Mouse (Mus musculus) ES-E14 (cell line): ENCODE results near the gene Rag2. TPM values are rescaled to one million over a fixed set of nuclear protein-coding genes. Genes with fewer than 3 reads are reported as not detected.

ENCODE experiments used
- DNase-seq: peaks from one replicate; pipeline ENCODE4 v3.0.0-alpha.2; 2013; ENCODE audit warnings: low read depth, low spot score
- H3K27ac ChIP-seq: 2 replicates; pipeline ENCODE4 v1.5.1; 2012; ENCODE audit warnings: low read depth, mild to moderate bottlenecking, low read length, moderate library complexity, mixed read lengths; ENCODE audit not compliant: poor library complexity, insufficient read depth, severe bottlenecking
- H3K36me3 ChIP-seq: 2 replicates; pipeline ENCODE4 v1.6.1; 2012; ENCODE audit warnings: mild to moderate bottlenecking, low read length, moderate library complexity, mixed read lengths; ENCODE audit not compliant: control insufficient read depth, poor library complexity, insufficient read depth, severe bottlenecking
- H3K4me1 ChIP-seq, 2 experiments: fragments of 150-350 bp in 1 of 2; sonication (generic) in 1 of 2; 2 replicates each; pipeline ENCODE4 v1.6.1; 2012; ENCODE audit warnings: low read length in 2 of 2, mild to moderate bottlenecking in 1 of 2, mixed read lengths in 1 of 2; ENCODE audit not compliant: control insufficient read depth in 2 of 2, insufficient read depth in 2 of 2, poor library complexity in 1 of 2
- H3K4me3 ChIP-seq, 2 experiments: fragments of 150-350 bp in 1 of 2; sonication (generic) in 1 of 2; 2 replicates each; pipeline ENCODE4 v1.5.1; 2012; ENCODE audit warnings: low read length in 2 of 2, low read depth in 1 of 2, mild to moderate bottlenecking in 1 of 2, mixed read lengths in 1 of 2; ENCODE audit not compliant: insufficient read depth in 1 of 2, poor library complexity in 1 of 2, severe bottlenecking in 1 of 2
- H3K9ac ChIP-seq: 2 replicates; pipeline ENCODE4 v1.6.1; 2012; ENCODE audit warnings: low read depth, mild to moderate bottlenecking, low read length, mixed read lengths; ENCODE audit not compliant: poor library complexity, insufficient read depth, severe bottlenecking
- H3K9me3 ChIP-seq: fragments of 150-350 bp; sonication (generic); 2 replicates; pipeline ENCODE4 v1.6.1; 2012; ENCODE audit warnings: low read depth, mild to moderate bottlenecking, low read length; ENCODE audit not compliant: control insufficient read depth, insufficient read depth
- CHD2 ChIP-seq: IDR thresholded peaks from 2 replicates; pipeline ENCODE4 v1.6.1; 2014; ENCODE audit warnings: mild to moderate bottlenecking, low read depth, low read length, inconsistent platforms
- HCFC1 ChIP-seq: IDR thresholded peaks from 2 replicates; pipeline ENCODE4 v1.6.1; 2012; ENCODE audit warnings: low read length, inconsistent platforms, borderline replicate concordance; ENCODE audit not compliant: insufficient read depth
- MAFK ChIP-seq: IDR thresholded peaks from 2 replicates; pipeline ENCODE4 v1.6.1; 2014; ENCODE audit warnings: mild to moderate bottlenecking, low read depth, low read length, inconsistent platforms; ENCODE audit not compliant: insufficient read depth
- ZC3H11A ChIP-seq: IDR thresholded peaks from 2 replicates; pipeline ENCODE4 v1.6.1; 2012; ENCODE audit warnings: low read depth, mild to moderate bottlenecking, inconsistent platforms, low read length, borderline replicate concordance
- ZNF384 ChIP-seq: IDR thresholded peaks from 2 replicates; pipeline ENCODE4 v1.6.1; 2012; ENCODE audit warnings: low read depth, low read length, inconsistent platforms
- in situ Hi-C, 2 experiments: fragments of 600-800 bp; cut with MboI; formaldehyde crosslinking; loops; one replicate each; pipeline ENCODE4 v1.15.1; 2025; ENCODE audit warnings: low sequenced_read_pairs in 2 of 2, inconsistent platforms in 1 of 2; ENCODE audit not compliant: unreplicated experiment in 2 of 2
- total RNA-seq: library from RNA; depleted of rRNA; stranded (reverse); fragments of 300-350 nt; gene quantifications from 2 replicates; pipeline ENCODE4 v1.2.3, GENCODE M21; 2012

Gene Rag2
- total RNA-seq, 1 experiment: not detected

DNA sequence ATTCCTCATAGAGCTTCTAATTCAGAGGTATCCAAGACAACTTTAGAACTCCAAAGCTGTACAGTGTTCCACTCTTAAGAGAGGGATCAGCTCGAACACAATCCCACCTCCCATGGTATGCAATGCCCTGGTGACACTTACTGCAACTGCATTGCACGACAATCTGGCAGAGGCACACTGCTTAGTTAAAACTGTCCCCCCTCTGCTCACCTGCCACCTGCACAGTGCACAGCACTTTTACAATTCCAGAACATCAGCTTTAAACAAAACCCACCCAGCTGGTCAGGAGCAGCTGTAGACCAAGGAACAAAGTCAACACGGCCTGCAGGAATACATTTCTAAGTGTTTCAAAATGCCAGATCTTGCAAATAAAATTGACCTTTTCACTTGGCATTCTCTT lies 3.6 kb upstream of the Rag2 start:
- Histone ChIP-seq H3K4me3 (no peak overlapping the region), H3K9me3 (no peaks in the 10 kb centered on the region), H3K4me1 (no peaks in the 10 kb centered on the region), H3K36me3 (no peaks in the 10 kb centered on the region), H3K27ac (no peak overlapping the region), H3K9ac (no peak overlapping the region)
- in situ Hi-C loops: no loop called here
- TF ChIP-seq HCFC1 (no peak), MAFK (no peak), CHD2 (no peak), ZNF384 (no peak), ZC3H11A (no peak)
- DNase-seq: no peak

DNA sequence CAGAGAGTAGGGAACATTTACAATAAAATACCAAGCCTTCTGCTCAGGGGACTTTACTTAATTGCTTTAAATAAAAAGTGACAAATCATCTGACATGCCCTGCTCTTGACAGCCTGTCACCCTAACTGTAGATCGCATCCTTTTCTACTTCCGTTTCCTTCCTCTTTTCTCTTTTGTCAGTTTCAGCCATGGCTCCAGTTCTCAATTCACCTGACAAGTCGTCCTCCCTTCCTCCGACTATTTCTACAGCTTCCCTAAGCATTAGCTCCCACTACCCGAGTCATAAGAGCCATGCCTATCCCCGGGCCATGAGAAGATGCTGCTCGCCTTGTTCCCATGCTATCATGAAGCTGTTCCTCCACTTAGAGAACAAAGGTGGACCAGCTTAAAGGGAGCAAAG lies 2.9 kb upstream of the Rag2 start:
- H3K36me3 ChIP-seq: no peaks in the 10 kb centered on the region
- no peak overlapping the region for H3K9ac ChIP-seq
- no peaks in the 10 kb centered on the region for H3K9me3 ChIP-seq
- H3K4me1 ChIP-seq: no peaks in the 10 kb centered on the region
- no peak for TF ChIP-seq HCFC1
- TF ChIP-seq ZC3H11A: no peak
- no peak for TF ChIP-seq CHD2
- TF ChIP-seq MAFK: no peak
- no peak for TF ChIP-seq ZNF384
- no peak overlapping the region for H3K4me3 ChIP-seq
- DNase-seq: no peak
- H3K27ac ChIP-seq: no peak overlapping the region
- in situ Hi-C loops: no loop called here

DNA sequence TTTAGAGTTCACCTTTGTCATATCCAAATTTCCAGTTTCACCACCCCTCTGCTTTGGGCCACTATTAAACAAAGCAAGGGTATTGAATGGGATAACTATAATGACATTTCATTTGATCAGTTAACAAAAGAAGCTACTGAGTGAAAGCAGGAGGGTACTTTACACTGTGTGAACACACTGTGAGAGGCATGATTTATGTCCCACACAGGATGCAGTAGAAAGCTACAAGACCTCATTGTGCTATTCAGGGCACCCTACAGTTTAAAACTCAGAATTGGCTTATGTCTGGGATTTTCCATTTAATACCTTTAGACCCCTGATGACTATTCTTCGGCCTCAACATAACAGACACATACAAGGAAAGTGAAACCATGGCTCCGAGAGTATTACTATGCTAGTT lies 1.5 kb upstream of the Rag2 start:
- Histone ChIP-seq H3K9me3 (no peaks in the 10 kb centered on the region), H3K27ac (no peak overlapping the region), H3K36me3 (no peaks in the 10 kb centered on the region), H3K4me3 (no peak overlapping the region), H3K9ac (no peak overlapping the region), H3K4me1 (no peaks in the 10 kb centered on the region)
- no peak for DNase-seq
- TF ChIP-seq ZC3H11A (no peak), ZNF384 (no peak), MAFK (no peak), CHD2 (no peak), HCFC1 (no peak)
- in situ Hi-C loops: no loop called here

DNA sequence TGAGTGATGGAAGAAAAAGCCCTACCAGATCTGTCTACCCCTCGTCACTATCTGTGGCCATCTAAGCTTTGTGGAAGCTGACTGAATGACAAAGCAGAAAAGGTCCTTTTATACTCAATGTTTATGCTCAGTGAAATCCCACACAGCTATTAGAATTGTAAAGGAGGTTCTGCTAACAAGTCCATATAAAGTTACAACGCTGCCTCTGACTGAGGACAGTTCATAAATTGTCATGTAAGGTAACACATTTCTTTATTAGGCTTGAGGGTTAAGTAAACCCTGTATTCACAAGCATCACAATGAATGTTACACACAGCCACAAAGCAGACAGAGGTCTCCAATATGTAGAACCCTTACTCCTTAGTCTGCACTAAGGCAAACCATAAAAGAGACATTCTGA lies 507 bp upstream of the Rag2 start:
- H3K4me1 ChIP-seq: no peaks in the 10 kb centered on the region; a peak in 1 of 4 replicates
- no peak overlapping the region for H3K9ac ChIP-seq
- no peaks in the 10 kb centered on the region for H3K36me3 ChIP-seq
- H3K9me3 ChIP-seq: no peaks in the 10 kb centered on the region
- H3K4me3 ChIP-seq: no peak overlapping the region
- DNase-seq: no peak
- in situ Hi-C loops: no loop called here
- H3K27ac ChIP-seq: no peak overlapping the region
- TF ChIP-seq ZNF384: no peak
- no peak for TF ChIP-seq MAFK
- no peak for TF ChIP-seq CHD2
- TF ChIP-seq ZC3H11A: no peak
- TF ChIP-seq HCFC1: no peak

DNA sequence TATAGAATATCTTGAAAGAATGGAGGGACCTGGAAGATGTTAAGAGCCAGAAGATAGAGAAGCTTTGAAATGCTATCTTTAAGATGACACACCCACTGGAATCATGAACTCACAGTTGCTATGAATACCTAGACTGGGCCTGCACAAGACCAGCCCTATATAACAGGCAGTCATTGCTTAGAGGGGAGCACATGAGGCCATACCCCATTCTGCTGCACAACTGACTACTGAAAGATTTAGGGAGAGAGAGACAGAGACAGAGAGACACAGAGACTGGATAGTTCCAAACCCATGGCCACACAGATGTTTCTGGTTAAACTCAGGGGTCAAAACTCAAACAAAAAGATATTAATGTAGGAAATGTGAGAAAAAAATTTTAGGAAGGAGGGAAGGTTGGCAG lies 2.7 kb downstream of the Rag2 start:
- TF ChIP-seq HCFC1: no peak
- TF ChIP-seq CHD2: no peak
- no peak for TF ChIP-seq MAFK
- TF ChIP-seq ZNF384: no peak
- in situ Hi-C loops: no loop called here
- H3K4me1 ChIP-seq: no peaks in the 10 kb centered on the region; a peak in 1 of 4 replicates
- no peaks in the 10 kb centered on the region for H3K36me3 ChIP-seq
- DNase-seq: no peak
- no peak overlapping the region for H3K9ac ChIP-seq
- H3K4me3 ChIP-seq: no peak overlapping the region
- no peaks in the 10 kb centered on the region for H3K9me3 ChIP-seq
- no peak overlapping the region for H3K27ac ChIP-seq
